Mouse (Mus musculus) fat pad, adult 2 months (tissue): ENCODE measurements around the gene Med13.
"Not testable (repeated sequence)": the region's sequence is repeated elsewhere in the genome, so short reads cannot be mapped to it uniquely, and the experiment has no call there.

ENCODE experiments used
- DNase-seq: peaks from one replicate; pipeline ENCODE4 v3.0.0-alpha.2; 2011; ENCODE audit warnings: low read depth, low spot score; ENCODE audit errors: extremely low read depth

The Med13 gene

GRCm38 (mm10) chr11:86314992-86315391 is 42.4 kb downstream of the Med13 start:
- DNase-seq, result not testable (repeated sequence)

GRCm38 (mm10) chr11:86310280-86310679 is 47.1 kb downstream of the Med13 start:
- no peak for DNase-seq

- not testable (repeated sequence) for DNase-seq
Observed at GRCm38 (mm10) chr11:86292201-86292600, 65.2 kb downstream of the Med13 start.

- no peak for DNase-seq
Observed at GRCm38 (mm10) chr11:86291714-86292113, 65.7 kb downstream of the Med13 start.

- no peak for DNase-seq
Observed at GRCm38 (mm10) chr11:86285729-86286128, 71.7 kb downstream of the Med13 start.

- DNase-seq, result no peak
Observed at GRCm38 (mm10) chr11:86278442-86279102, 78.8 kb downstream of the Med13 start.

- peak; percentile 36 for DNase-seq
Observed at GRCm38 (mm10) chr11:86257460-86258076, 99.8 kb downstream of the Med13 start, which contains the start of gene Ints2. TSS of gene Ints2 (minus strand) at chr11:86257575.

- DNase-seq, result no peak
Observed at GRCm38 (mm10) chr11:86257054-86257453, 100.3 kb downstream of the Med13 start.

- DNase-seq, result no peak
Observed at GRCm38 (mm10) chr11:86253342-86253741, 104.1 kb downstream of the Med13 start.

GRCm38 (mm10) chr11:86232446-86232845 is 125.0 kb downstream of the Med13 start:
- no peak for DNase-seq

GRCm38 (mm10) chr11:86231781-86232350 is 125.5 kb downstream of the Med13 start:
- no peak for DNase-seq

- DNase-seq, result no peak
Observed at GRCm38 (mm10) chr11:86226646-86227180, 130.7 kb downstream of the Med13 start.

GRCm38 (mm10) chr11:86225761-86226160 is 131.6 kb downstream of the Med13 start:
- no peak for DNase-seq
